Mouse (Mus musculus) olfactory bulb, adult 2 months (tissue): ENCODE results near the gene Tm9sf3.

ENCODE experiments used
- CTCF ChIP-seq: fragments of 200-500 bp; IDR thresholded peaks from 2 replicates; pipeline ENCODE4 v1.5.1; 2012; ENCODE audit warnings: low read depth, mild to moderate bottlenecking, low read length, moderate library complexity; ENCODE audit not compliant: insufficient read depth
- POLR2A ChIP-seq: fragments of 200-500 bp; IDR thresholded peaks from 2 replicates; pipeline ENCODE4 v1.6.1; 2012; ENCODE audit warnings: mild to moderate bottlenecking, low read depth, low read length, moderate library complexity; ENCODE audit not compliant: insufficient read depth

DNA sequence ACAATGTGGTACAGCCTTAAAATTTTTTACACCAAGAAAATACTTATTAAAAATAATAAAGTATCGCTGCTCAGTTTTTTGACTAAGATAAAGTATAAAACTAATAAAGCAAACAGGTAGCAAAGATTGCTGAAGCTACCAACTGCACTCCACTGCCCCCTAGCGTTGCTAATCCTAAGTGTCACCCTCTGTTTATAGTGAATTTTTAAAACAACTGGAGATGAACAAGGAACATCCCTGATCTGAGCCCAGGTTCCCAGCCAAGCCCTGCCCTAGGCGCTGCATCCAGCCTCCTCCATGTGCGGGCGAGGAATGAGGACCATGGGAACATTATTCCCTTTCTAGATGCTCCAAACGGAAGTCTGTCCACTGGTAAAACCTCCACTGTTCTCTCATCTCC lies 19.2 kb downstream of the Tm9sf3 start:
- TF ChIP-seq POLR2A (no peak), CTCF (no peak)
